Mouse (Mus musculus) macrophage (primary cell): ENCODE measurements around the gene Eif4ebp2. TPM values are rescaled to one million over a fixed set of nuclear protein-coding genes. Genes with fewer than 3 reads are reported as not detected.

ENCODE experiments used
- H3K27ac ChIP-seq: fragments of 350-480 bp; formaldehyde crosslinking; 2 replicates; pipeline ENCODE4 v1.9.0; 2021
- H3K36me3 ChIP-seq: fragments of 350-480 bp; formaldehyde crosslinking; 2 replicates; pipeline ENCODE4 v1.9.0; 2021; ENCODE audit errors: inconsistent target
- H3K4me3 ChIP-seq: fragments of 350-480 bp; formaldehyde crosslinking; 2 replicates; pipeline ENCODE4 v1.9.0; 2021; ENCODE audit errors: inconsistent target
- H3K79me2 ChIP-seq: fragments of 350-480 bp; formaldehyde crosslinking; 2 replicates; pipeline ENCODE4 v1.9.0; 2021; ENCODE audit errors: inconsistent target
- WGBS: methylation state at CpG from one replicate; pipeline ENCODE4 v1.1.7; 2026; ENCODE audit warnings: inconsistent platforms; ENCODE audit not compliant: missing documents; 5-methylcytosine and 5-hydroxymethylcytosine counted together
- polyA plus RNA-seq: library from polyadenylated mRNA; stranded (reverse); fragments of 250-400 nt; gene quantifications from 3 replicates; pipeline ENCODE4 v1.2.4, GENCODE M21; 2018; ENCODE audit warnings: inconsistent platforms

Eif4ebp2 gene
- polyA plus RNA-seq, 1 experiment from 2014 or later, result 40.1 TPM

- Histone ChIP-seq H3K36me3 (no peaks in the 10 kb centered on the region), H3K79me2 (no peaks in the 10 kb centered on the region), H3K4me3 (no peak overlapping the region), H3K27ac (no peak overlapping the region)
- 29% methylated on average over 8 of the region's 9 CpGs for WGBS
Observed at GRCm38 (mm10) chr10:61394476-61395136, 57.9 kb downstream of the Eif4ebp2 start.

GRCm38 (mm10) chr10:61392584-61392983, 59.9 kb downstream of the Eif4ebp2 start:
- no peak overlapping the region for H3K4me3 ChIP-seq
- H3K36me3 ChIP-seq, result no peaks in the 10 kb centered on the region
- 56% methylated on average over 4 of the region's 4 CpGs for WGBS
- H3K79me2 ChIP-seq, result no peaks in the 10 kb centered on the region
- H3K27ac ChIP-seq, result no peak overlapping the region

- no peaks in the 10 kb centered on the region for H3K79me2 ChIP-seq
- H3K27ac ChIP-seq, result no peak overlapping the region
- WGBS, result 92% methylated on average over 2 of the region's 2 CpGs
- H3K36me3 ChIP-seq, result no peaks in the 10 kb centered on the region
- H3K4me3 ChIP-seq, result no peak overlapping the region
Observed at GRCm38 (mm10) chr10:61390148-61390547, 62.3 kb downstream of the Eif4ebp2 start.

GRCm38 (mm10) chr10:61389020-61389419, 63.4 kb downstream of the Eif4ebp2 start:
- Histone ChIP-seq H3K79me2 (no peaks in the 10 kb centered on the region), H3K27ac (no peak overlapping the region), H3K4me3 (no peak overlapping the region), H3K36me3 (no peaks in the 10 kb centered on the region)
- 91% methylated on average over 5 of the region's 5 CpGs for WGBS

GRCm38 (mm10) chr10:61386284-61386683, 66.2 kb downstream of the Eif4ebp2 start:
- H3K36me3 ChIP-seq, result no peaks in the 10 kb centered on the region
- H3K27ac ChIP-seq, result no peak overlapping the region
- no peaks in the 10 kb centered on the region for H3K79me2 ChIP-seq
- 82% methylated on average over 6 of the region's 6 CpGs for WGBS
- no peak overlapping the region for H3K4me3 ChIP-seq

GRCm38 (mm10) chr10:61385174-61385573, 67.3 kb downstream of the Eif4ebp2 start:
- Histone ChIP-seq H3K27ac (no peak overlapping the region), H3K79me2 (no peaks in the 10 kb centered on the region), H3K36me3 (no peaks in the 10 kb centered on the region), H3K4me3 (no peak overlapping the region)
- WGBS, result 90% methylated on average over 5 of the region's 6 CpGs

GRCm38 (mm10) chr10:61383715-61384047, 68.8 kb downstream of the Eif4ebp2 start:
- 9% methylated on average over 11 of the region's 11 CpGs for WGBS
- no peak overlapping the region for H3K27ac ChIP-seq

GRCm38 (mm10) chr10:61383021-61383714, 69.3 kb downstream of the Eif4ebp2 start, which contains the start of gene Pald1:
Pald1 (minus strand) TSS chr10:61383530.
- Histone ChIP-seq H3K4me3 (peak within 1 kb of the TSS; percentile 10; the same call in 1 of the 2 replicates), H3K27ac (no peak within 1 kb of the TSS), H3K36me3 (no peaks in the 10 kb centered on the region), H3K79me2 (peaks cover 4% of the 10 kb centered on the region; the same call in 1 of the 2 replicates)
- under 1% methylated on average over 60 of the region's 60 CpGs for WGBS

More at GRCm38 (mm10) chr10:61383715-61384047, 68.8 kb downstream of the Eif4ebp2 start:
- Histone ChIP-seq H3K4me3 (peak overlapping the region; percentile 3; the same call in 1 of the 2 replicates), H3K36me3 (no peaks in the 10 kb centered on the region), H3K79me2 (peaks cover 3% of the 10 kb centered on the region; the same call in 1 of the 2 replicates)

- Histone ChIP-seq H3K36me3 (no peaks in the 10 kb centered on the region), H3K27ac (no peak overlapping the region), H3K4me3 (peak overlapping the region; percentile 10; the same call in 1 of the 2 replicates), H3K79me2 (peaks cover 4% of the 10 kb centered on the region; the same call in 1 of the 2 replicates)
- WGBS, result 0% methylated on average over 8 of the region's 8 CpGs
Observed at GRCm38 (mm10) chr10:61382281-61382731, 70.2 kb downstream of the Eif4ebp2 start.

- Histone ChIP-seq H3K27ac (no peak overlapping the region), H3K4me3 (no peak overlapping the region), H3K79me2 (peaks cover 4% of the 10 kb centered on the region; the same call in 1 of the 2 replicates), H3K36me3 (no peaks in the 10 kb centered on the region)
- 6% methylated on average over 8 of the region's 8 CpGs for WGBS
Observed at GRCm38 (mm10) chr10:61381823-61382222, 70.6 kb downstream of the Eif4ebp2 start.

GRCm38 (mm10) chr10:61380186-61380585, 72.3 kb downstream of the Eif4ebp2 start:
- 47% methylated on average over 6 of the region's 9 CpGs for WGBS
- no peaks in the 10 kb centered on the region for H3K36me3 ChIP-seq
- H3K4me3 ChIP-seq, result no peak overlapping the region
- H3K27ac ChIP-seq, result no peak overlapping the region
- H3K79me2 ChIP-seq, result peaks cover 4% of the 10 kb centered on the region; the same call in 1 of the 2 replicates

GRCm38 (mm10) chr10:61379340-61380040, 73.0 kb downstream of the Eif4ebp2 start:
- Histone ChIP-seq H3K4me3 (no peak overlapping the region), H3K27ac (no peak overlapping the region), H3K79me2 (peaks cover 4% of the 10 kb centered on the region; the same call in 1 of the 2 replicates), H3K36me3 (no peaks in the 10 kb centered on the region)
- 93% methylated on average over 13 of the region's 13 CpGs for WGBS

GRCm38 (mm10) chr10:61378698-61379097, 73.8 kb downstream of the Eif4ebp2 start:
- H3K36me3 ChIP-seq, result no peaks in the 10 kb centered on the region
- H3K27ac ChIP-seq, result no peak overlapping the region
- H3K4me3 ChIP-seq, result no peak overlapping the region
- peaks cover 4% of the 10 kb centered on the region; the same call in 1 of the 2 replicates for H3K79me2 ChIP-seq
- 86% methylated on average over 5 of the region's 5 CpGs for WGBS
